Mouse (Mus musculus) frontal cortex, postnatal 25 days (tissue): ENCODE measurements around the gene Hif3a.
A peak's percentile ranks its signal among the peaks of the same experiment; 100 is the strongest.

Source experiments
- DNase-seq, 2 experiments: peaks; one replicate each; pipeline ENCODE4 v3.0.0; 2022; ENCODE audit warnings: low spot score in 2 of 2

The Hif3a gene

GRCm38 (mm10) chr7:17056601-17057523 lies 5.4 kb downstream of the Hif3a start:
- DNase-seq: peak in 1 of 2 experiments; percentile 1

- DNase-seq: peak; percentile 76 to 82
Observed at GRCm38 (mm10) chr7:17056081-17056581, 6.1 kb downstream of the Hif3a start.

GRCm38 (mm10) chr7:17055287-17055946 lies 6.8 kb downstream of the Hif3a start:
- DNase-seq: no peak

GRCm38 (mm10) chr7:17054325-17054989 lies 7.8 kb downstream of the Hif3a start:
- DNase-seq: no peak

GRCm38 (mm10) chr7:17050933-17051594 lies 11.2 kb downstream of the Hif3a start:
- no peak for DNase-seq

GRCm38 (mm10) chr7:17050491-17050890 lies 11.7 kb downstream of the Hif3a start:
- DNase-seq: no peak

GRCm38 (mm10) chr7:17048431-17049190 lies 13.6 kb downstream of the Hif3a start:
- DNase-seq: no peak

- DNase-seq: no peak
Observed at GRCm38 (mm10) chr7:17047041-17047682, 15.1 kb downstream of the Hif3a start.

GRCm38 (mm10) chr7:17045743-17046142 lies 16.5 kb downstream of the Hif3a start:
- DNase-seq: no peak

GRCm38 (mm10) chr7:17039373-17039772 lies 22.9 kb downstream of the Hif3a start:
- no peak for DNase-seq

- DNase-seq: no peak
Observed at GRCm38 (mm10) chr7:17038018-17038695, 24.1 kb downstream of the Hif3a start.

- no peak for DNase-seq
Observed at GRCm38 (mm10) chr7:17030239-17030638, 32.0 kb downstream of the Hif3a start.

GRCm38 (mm10) chr7:17028923-17029322 lies 33.3 kb downstream of the Hif3a start:
- no peak for DNase-seq

GRCm38 (mm10) chr7:17027588-17028343 lies 34.5 kb downstream of the Hif3a start, which contains the start of gene Ppp5c:
TSS of gene Ppp5c (minus strand) at chr7:17027924.
- peak; percentile 73 to 86 for DNase-seq

GRCm38 (mm10) chr7:17026710-17027587 lies 35.3 kb downstream of the Hif3a start:
- peak; percentile 39 to 60 for DNase-seq

GRCm38 (mm10) chr7:17025896-17026622 lies 36.2 kb downstream of the Hif3a start:
- no peak for DNase-seq

- DNase-seq: no peak
Observed at GRCm38 (mm10) chr7:17025505-17025894, 36.7 kb downstream of the Hif3a start.
